Mouse (Mus musculus): ENCODE data around the gene Mtch1.

- TF ChIP-seq RCOR1 (IDR thresholded peaks at IDR 0.05; ENCODE audit: low read depth, low read length): peak; percentile 68
- TF ChIP-seq POLR2AphosphoS5 (IDR thresholded peaks at IDR 0.05; ENCODE audit: borderline replicate concordance, low read depth, low read length): no peak
- 0 out of 2 replicates have a peak, but pooled peaks have one; percentile 18 for TF ChIP-seq MYB (IDR thresholded peaks at IDR 0.05; ENCODE audit: low read depth, low read length)
- no peak for TF ChIP-seq CTCF (IDR thresholded peaks at IDR 0.05 in 2 of 3, conservative IDR thresholded peaks at IDR 0.05 in 1 of 3; ENCODE audit: control insufficient read depth in 1 of 3, insufficient read depth in 1 of 3, low read depth in 2 of 3, low read length in 3 of 3, poor library complexity in 1 of 3, severe bottlenecking in 1 of 3)
- no peak for TF ChIP-seq JUND (IDR thresholded peaks at IDR 0.05; ENCODE audit: low read depth, low read length)
- TF ChIP-seq E2F4 (IDR thresholded peaks at IDR 0.05; ENCODE audit: borderline replicate concordance, low read depth, low read length): no peak
- no peak for TF ChIP-seq MAX (IDR thresholded peaks at IDR 0.05; ENCODE audit: low read length)
Observed at GRCm38 (mm10) chr17:29391280-29391679, 43.5 kb upstream of the Mtch1 start.
